Mouse (Mus musculus): ENCODE results near the gene Gm20695.
A peak's percentile ranks its signal among the peaks of the same experiment; 100 is the strongest.

Gm20695 gene

DNA sequence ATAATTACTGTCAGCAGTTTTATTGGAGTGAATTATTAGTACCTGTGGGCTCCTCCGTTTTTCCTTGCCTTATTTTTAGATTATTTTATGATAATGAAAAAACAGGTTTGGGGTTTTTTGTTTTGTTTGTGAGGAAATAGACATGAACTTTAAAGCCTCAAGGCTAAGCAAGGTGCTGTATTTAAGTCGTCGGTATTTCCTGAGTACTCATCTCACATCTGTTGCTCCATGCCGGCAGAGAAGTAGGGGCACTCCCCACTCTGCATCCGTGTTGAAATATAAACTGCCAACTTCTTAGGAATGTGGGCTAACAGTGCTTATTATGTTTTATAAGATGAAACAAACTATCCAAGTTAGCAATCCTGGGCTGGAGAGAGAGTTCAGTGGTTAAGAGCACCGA is 11.6 kb downstream of the Gm20695 start:
- no peak for DNase-seq

DNA sequence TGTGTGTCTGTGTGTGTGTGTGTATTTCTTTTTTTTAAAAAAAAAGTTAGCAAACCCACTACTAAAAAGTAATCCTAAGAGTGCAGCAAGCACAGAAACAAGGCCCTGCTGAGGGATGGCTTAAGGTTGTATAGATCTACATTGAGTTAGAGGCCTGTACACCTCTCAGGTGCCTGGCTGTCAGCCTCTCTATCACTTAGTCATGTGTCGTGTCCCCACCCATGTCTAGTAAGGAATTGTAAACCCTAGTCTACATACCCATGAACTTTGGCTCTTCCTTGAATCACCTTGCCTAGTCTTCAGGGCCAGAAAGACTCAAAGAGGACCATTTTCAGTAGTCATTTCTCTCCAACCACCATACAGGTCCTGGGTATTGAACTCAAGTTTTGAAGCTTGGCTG is 12.1 kb downstream of the Gm20695 start:
- no peak for DNase-seq

DNA sequence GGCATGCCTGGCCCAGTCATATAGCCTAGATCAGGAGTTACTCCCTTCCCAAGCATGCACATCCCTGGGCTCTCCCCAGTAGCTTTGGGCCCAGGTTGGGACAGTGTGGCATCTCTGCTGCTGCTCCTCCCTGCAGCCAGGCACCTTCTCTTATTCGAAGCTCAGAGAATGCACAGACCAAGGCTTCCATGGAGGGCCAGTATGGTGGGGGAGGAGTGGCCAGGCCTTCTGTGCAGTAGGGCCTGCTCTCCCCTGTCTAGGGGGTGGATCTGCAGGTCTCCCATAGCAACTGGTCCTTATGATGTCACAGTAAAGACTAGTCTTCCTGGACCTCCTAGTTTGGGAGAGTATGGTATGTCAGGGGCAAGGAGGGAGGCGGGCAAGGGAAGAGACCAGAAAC is 23.0 kb downstream of the Gm20695 start:
- DNase-seq = no peak

DNA sequence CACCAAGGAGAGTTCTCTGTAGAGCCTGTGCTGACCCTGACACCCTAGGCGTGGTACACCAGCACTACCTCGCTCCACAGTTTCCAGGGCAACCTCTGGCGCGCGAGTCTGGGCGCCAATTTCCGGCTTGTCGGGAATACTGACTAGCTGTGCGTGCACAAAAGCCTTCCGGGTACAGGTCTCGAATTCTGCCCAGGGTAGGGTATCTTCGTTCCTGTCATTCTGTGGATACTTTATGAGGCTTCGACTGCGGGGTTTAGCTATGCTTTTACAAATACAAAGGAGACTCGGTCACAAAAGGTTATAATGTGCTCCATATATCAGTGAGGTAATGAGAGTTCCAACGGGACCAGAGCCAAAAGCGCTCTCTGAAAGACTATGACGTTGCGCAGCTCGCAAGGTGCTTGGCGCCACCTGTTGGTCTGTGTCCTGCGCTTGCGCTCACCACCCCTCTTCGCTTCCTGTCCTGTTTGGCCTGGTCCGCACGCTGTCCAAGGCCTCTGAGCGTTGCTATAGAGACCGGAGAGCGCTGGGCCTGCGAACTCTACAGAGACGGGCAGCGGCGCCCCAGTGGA is 24.2 kb downstream of the Gm20695 start, which contains the start of the genes 1700037C18Rik and Cluap1:
1700037C18Rik (minus strand) TSS at position 153 of the 575 bp plus-strand sequence.
Cluap1 (plus strand) TSS at position 265 of the 575 bp plus-strand sequence.
- DNase-seq = peak; percentile 92

DNA sequence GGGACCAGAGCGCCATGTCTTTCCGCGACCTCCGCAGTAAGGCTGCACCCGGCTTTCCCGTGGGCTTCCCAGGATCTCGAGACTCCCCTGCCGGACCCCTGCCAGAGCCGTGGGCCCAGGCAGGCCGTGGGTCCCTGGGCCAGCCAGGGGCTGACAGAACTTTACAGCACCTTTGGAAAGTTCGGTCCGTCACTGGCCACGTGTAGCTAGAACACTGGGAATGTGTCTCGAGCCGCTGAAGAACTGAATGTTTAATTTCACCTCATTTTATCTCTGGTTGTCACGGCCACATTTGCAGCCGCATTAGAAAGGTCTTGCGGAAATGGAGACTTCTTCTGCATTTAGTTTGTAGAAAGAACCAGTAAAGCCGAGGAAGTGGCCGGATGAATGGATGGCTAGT is 24.7 kb downstream of the Gm20695 start:
- DNase-seq = no peak

DNA sequence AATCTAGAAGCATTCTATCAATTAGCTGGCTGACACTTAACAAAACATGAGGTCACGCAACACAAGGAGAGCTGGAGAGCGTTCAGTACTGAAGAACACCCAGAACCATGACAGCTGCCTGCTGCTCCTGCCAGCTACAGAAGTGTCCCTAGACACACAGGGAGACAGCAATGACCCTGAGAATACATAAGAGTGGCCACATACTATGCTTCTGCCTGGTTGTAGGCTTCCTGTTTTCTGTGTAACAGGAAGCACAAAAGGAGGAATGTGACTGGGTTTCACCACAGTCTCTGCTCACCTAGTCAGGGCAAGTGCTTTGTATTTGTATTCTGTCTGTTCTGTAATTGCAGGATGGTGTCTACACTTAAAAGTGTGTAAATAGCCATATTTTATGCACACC is 36.3 kb downstream of the Gm20695 start:
- no peak for DNase-seq

DNA sequence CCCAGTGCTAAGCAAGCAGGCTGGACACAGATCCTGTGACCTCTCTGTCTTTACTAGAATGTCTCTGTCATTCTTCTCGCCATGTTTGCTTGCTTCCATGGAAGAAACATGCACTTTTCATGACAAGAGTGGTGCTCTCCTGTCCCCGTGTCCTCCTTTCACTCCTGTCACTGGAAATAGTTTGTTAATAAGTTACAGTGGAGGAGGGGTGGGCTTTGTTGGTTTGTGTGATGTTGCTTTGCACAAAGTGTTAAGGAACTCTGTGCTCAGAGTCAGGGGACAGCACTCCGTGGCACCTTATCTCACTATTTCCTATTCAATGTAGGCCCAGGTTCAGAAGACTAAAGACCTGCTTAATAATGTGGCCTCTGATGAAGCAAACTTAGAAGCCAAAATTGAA is 39.1 kb downstream of the Gm20695 start:
- no peak for DNase-seq

DNA sequence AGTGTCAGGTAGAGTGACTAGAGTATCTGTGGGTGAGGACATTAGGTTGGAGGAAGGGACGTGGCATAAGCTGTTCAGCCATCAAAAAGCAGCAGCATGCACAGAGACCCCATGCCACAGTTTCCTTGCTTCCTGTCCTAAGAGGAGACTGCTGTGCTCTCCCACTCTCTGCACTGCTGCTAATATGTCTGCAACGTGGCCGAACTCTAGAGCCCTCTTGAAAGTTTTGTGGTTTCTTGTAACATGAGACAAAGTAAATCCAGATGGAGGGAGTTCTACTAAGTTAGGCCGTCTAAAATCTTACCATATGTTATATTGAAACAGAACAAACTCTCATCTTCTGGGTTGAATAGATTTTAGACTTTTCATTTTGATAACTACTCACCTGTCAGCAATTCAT is 39.5 kb downstream of the Gm20695 start:
- no peak for DNase-seq

DNA sequence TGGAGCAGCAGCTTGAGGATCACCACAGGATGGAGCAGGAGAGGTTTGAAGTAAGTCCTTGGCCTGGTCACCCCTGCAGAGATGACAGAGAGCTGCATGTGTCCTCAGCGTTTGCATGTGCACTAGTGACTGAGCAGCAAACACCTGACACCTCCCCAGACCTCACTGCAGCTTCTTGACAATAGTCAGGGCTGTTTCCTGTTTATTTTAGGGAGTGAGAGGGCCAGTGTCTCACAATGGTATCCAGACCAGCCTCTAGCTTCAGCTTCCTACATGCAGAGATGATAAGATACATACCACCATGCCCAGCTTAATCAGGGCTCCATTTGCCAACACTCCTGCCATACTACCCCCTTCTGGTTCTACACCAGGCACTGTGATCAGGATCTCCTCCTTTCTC is 44.1 kb downstream of the Gm20695 start:
- no peak for DNase-seq

DNA sequence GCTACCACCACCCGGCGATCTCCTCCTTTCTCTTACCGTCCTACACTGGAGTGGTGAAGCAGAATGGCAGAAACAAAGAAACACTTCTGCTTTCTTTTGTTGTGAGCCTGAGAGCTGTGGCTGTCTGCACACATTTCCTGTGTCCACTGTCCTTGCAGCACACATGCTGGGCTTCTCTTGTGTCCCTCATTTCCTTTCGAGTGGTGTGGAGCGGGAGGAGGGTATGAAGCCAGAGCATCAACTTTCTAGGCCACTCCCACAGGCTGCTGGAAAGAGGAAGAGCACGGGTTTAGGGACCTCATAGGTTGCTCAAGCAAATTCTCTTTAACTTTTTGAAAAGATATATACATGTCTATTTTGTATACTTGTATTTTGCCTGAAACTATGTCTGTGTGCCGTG is 44.7 kb downstream of the Gm20695 start:
- no peak for DNase-seq

DNA sequence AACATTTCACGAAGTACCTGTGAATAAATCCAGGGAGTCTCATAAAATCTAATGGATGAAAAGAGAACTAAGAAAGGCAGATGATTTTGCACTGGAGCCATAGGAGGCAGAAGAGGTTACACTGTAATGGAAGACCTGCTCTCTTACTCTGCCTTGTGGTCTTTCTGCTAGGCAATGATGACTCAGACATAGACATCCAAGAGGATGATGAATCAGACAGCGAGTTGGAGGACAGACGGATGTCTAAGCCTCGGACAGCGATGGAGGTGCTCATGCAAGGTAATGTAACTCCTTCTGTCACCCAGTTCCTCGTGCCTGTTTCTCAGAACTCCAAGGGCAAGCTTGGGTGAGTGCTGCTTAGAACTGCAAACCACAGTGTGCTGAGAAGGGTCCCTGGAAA is 49.1 kb downstream of the Gm20695 start:
- no peak for DNase-seq

DNA sequence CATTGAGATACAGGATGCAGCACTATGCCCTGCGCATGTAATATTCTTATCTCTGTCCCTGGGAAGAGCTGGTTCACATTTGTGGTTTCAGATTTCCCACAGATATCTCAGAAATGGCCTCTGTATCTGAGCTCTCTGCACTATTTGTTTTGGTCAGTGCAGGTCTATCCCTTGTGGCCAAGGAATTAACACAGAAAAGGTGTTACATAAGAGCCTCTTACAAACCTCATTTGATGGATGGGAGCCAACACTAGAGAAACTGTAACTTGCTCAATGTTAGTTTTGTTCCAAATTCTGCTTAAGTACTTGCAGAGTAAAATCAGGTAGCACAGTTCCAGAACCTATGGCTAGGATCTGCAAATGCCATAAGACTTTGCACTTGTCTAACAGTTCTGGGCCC is 49.6 kb downstream of the Gm20695 start:
- DNase-seq = no peak

DNA sequence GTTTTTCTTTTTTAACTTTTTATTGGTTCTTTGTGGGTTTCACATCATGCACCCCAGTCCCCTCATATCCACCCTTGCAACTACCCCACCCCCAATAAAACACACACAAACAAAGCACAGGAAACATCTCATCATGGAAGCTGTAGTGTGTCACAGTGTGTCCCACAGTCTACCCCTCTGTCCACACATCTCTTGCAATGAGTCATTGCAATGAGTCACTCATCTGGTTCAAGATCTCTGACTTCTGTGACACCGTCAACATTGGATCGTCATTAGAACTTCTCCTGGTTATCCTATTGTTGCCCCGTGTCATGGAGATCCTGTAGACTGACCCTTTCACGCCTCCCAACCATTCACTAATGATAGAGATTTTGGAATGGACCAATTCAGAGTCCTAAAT is 50.3 kb downstream of the Gm20695 start:
- DNase-seq = no peak

DNA sequence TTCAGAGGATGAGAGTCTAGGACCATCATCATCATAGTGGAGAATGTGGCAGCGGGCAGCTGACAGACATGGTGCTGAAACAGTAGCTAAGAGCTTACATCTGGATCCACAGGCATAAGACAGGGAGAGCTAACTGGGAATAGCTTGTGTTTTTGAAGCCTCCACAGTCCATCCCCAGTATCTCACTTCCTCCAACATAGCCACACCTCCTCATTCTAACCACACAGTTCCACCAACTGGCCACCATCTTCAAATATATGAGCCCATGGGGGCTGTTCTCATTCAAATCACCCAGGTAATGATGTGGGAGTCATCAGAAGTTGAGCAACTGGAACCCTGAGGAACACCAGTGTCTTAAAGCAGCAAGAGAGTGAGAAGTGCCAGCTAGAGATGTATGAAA is 66.7 kb downstream of the Gm20695 start:
- DNase-seq = no peak

DNA sequence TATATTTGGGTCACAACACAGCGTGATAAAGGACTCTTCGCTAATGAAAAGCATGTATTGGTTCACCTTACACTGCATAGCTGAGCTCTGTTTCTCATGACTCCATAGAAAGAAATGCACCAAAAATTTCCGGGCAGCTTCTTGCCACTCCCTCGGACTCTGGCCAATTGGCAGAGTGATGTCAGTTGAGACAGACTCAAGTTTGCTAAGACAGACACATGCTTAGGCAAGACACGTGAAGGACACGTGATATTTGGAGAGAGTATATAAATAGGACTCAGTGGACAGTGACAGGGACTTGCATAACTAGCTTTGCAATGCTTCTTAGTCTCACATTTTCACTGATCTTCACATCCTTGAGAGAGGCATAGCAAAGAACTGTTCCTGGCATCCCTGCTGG is 71.9 kb downstream of the Gm20695 start:
- DNase-seq = no peak

DNA sequence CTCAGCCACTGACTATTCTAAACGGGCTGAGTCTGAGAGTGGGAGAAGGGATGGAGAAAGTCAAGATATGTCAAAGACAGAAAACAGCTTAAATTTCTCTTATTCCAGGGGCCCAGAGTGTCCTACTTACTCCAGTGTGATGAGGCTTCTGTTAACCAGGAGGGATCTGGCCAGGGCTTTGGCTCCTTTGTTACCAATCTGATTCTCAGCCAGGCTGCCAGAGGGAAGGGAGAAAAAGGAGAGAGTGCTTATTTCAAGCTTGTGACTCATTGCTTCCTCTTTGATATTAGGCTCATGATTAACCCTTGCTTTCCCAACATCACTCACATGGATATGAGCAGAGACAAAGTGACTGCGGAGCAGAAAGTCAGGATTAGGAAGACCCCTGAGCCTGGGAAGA is 74.8 kb downstream of the Gm20695 start:
- DNase-seq = no peak

DNA sequence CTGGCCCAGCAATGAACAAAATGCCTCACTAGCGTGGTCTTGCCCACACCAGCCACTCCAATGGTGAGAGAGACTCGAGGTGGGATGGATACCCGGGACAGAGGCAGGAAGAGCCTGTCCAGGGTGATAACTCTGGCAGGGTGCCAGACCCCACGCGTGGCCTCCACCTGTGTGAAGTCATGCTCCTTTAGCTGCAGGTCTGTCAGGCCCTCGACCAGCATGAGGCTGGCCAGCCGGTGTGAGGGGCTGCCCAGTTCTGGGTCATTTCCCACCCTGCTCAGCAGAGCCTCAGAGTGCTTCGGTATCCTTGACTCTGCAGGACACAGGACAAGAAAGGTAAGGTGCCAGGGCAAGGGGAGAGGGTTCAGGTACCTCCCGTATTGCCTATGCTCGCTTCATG is 80.5 kb downstream of the Gm20695 start:
- DNase-seq = no peak

DNA sequence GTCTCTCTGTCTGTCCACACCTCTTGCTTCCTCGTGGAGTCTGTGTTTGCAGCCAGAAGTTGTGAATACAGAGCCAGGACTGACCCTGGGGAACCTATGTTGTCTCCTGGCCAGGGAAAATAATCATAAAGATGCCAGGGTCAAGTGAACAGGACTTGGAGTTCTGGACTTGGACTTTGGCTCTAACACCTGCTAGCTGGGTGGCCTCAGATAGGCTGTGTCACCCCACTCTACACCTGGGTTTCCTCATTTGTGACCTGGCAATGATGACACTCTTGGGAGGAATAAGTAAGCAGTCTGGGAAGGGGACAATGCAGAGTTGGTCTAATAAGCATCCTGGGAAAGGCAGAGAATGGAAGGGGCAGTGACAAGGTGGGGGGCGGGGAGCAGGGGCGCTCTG is 81.1 kb downstream of the Gm20695 start:
- no peak for DNase-seq

Data from thymus, postnatal 4 days (tissue).